Mouse (Mus musculus) neural tube, embryonic 13.5 days (tissue): ENCODE results near the gene Zfr. TPM values are rescaled to one million over a fixed set of nuclear protein-coding genes. Genes with fewer than 3 reads are reported as not detected.
"Not testable (repeated sequence)": the region's sequence is repeated elsewhere in the genome, so short reads cannot be mapped to it uniquely, and the experiment has no call there.

ENCODE experiments used
- ATAC-seq: fragments of 200-750 bp; cut with Nextera tagmentation; 2 replicates; pipeline ENCODE4 v1.8.0; 2017; ENCODE audit warnings: low read depth, mild to moderate bottlenecking, moderate TSS enrichment, moderate library complexity
- H3K27ac ChIP-seq: fragments of 300-500 bp; sonication (generic); replicated peaks from 2 replicates; pipeline ENCODE4 v1.5.1; 2015; ENCODE audit warnings: moderate library complexity, mild to moderate bottlenecking, inconsistent platforms
- H3K27me3 ChIP-seq: fragments of 300-500 bp; sonication (generic); 2 replicates; pipeline ENCODE4 v1.6.1; 2015; ENCODE audit warnings: mild to moderate bottlenecking, inconsistent platforms
- H3K36me3 ChIP-seq: fragments of 300-500 bp; sonication (generic); 2 replicates; pipeline ENCODE4 v1.6.1; 2015; ENCODE audit warnings: mild to moderate bottlenecking, inconsistent platforms
- H3K4me1 ChIP-seq: fragments of 300-500 bp; sonication (generic); replicated peaks from 2 replicates; pipeline ENCODE4 v1.6.1; 2015; ENCODE audit warnings: inconsistent platforms
- H3K4me2 ChIP-seq: fragments of 300-500 bp; sonication (generic); 2 replicates; pipeline ENCODE4 v1.6.1; 2015; ENCODE audit warnings: inconsistent platforms, mild to moderate bottlenecking, moderate library complexity
- H3K4me3 ChIP-seq: fragments of 300-500 bp; sonication (generic); 2 replicates; pipeline ENCODE4 v1.5.1; 2015; ENCODE audit warnings: mild to moderate bottlenecking, inconsistent platforms
- H3K9ac ChIP-seq: fragments of 300-500 bp; sonication (generic); 2 replicates; pipeline ENCODE4 v1.6.1; 2015; ENCODE audit warnings: moderate library complexity, mild to moderate bottlenecking, inconsistent platforms
- H3K9me3 ChIP-seq: fragments of 300-500 bp; sonication (generic); 2 replicates; pipeline ENCODE4 v1.6.1; 2016; ENCODE audit warnings: inconsistent platforms
- WGBS: fragments of 180-500 bp; shearing (Covaris S2); methylation state at CpG from one replicate; pipeline ENCODE4 v1.1.7; 2015; 5-methylcytosine and 5-hydroxymethylcytosine counted together
- polyA plus RNA-seq: library from polyadenylated mRNA; unstranded; fragments of >200 nt; fragmentation: Nextera tagmentation; extraction: Ambion mirVana; gene quantifications from 2 replicates; pipeline ENCODE4 v1.2.1, GENCODE M21; 2015

The Zfr gene
- polyA plus RNA-seq, 1 experiment from 2014 or later: 129 TPM

DNA sequence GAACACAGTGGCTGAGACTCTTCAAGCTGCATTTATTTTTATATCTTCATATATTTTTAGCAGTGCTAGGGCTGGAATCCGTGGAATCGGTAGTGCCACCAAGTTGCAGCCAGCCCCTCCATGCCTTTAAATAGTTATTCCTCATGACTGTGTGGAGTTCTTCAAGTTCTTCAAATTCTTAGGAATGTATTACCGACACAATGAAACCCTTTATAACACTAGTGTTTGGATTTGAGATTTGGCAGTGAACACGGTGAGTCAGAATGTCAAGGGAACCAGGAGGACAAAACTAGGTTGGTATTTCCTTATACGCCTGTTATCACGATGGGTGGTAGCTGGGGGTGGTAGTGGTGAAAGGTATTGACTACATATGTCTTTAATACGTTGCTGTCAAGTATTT lies 6.4 kb upstream of the Zfr start:
- Histone ChIP-seq H3K4me3 (no peak overlapping the region), H3K9ac (no peak overlapping the region), H3K4me2 (no peak overlapping the region), H3K9me3 (no peaks in the 10 kb centered on the region), H3K4me1 (no peaks in the 10 kb centered on the region), H3K27ac (no peak overlapping the region), H3K27me3 (no peaks in the 10 kb centered on the region), H3K36me3 (no peaks in the 10 kb centered on the region)
- 74% methylated on average over 7 of the region's 7 CpGs for whole genome bisulfite sequencing
- ATAC-seq: no peak

DNA sequence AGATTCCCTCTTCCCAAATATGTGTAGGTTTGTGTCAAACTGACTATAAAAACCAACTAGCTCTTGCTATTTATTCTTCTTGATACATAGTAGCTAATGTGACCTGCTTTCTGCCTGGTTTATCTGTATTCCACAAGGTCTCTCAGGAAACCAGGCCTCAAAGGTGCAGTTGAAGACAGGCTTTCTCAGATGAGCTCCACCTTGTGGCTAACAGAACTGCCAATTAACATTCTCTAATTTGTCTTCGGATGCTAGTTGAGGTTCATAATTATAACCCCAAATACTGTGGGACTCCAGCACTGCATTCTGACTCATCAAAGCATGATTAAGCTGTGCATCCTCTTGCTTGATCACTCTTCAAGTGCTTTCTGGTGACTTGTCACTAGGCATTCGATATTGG lies 4.2 kb upstream of the Zfr start:
- no peak overlapping the region for H3K27ac ChIP-seq
- no peak for ATAC-seq
- no peaks in the 10 kb centered on the region for H3K27me3 ChIP-seq
- H3K9ac ChIP-seq: no peak overlapping the region
- 79% methylated on average over 2 of the region's 2 CpGs for WGBS
- H3K4me2 ChIP-seq: no peak overlapping the region
- H3K4me1 ChIP-seq: peaks cover 5% of the 10 kb centered on the region
- no peaks in the 10 kb centered on the region for H3K36me3 ChIP-seq
- no peak overlapping the region for H3K4me3 ChIP-seq
- no peaks in the 10 kb centered on the region for H3K9me3 ChIP-seq

- H3K4me2 ChIP-seq: no peak overlapping the region
- WGBS: 71% methylated on average over 6 of the region's 6 CpGs
- no peaks in the 10 kb centered on the region for H3K36me3 ChIP-seq
- no peaks in the 10 kb centered on the region for H3K9me3 ChIP-seq
- no peak overlapping the region for H3K4me3 ChIP-seq
- H3K27me3 ChIP-seq: no peaks in the 10 kb centered on the region
- no peak for ATAC-seq
- peaks cover 10% of the 10 kb centered on the region for H3K4me1 ChIP-seq
- no peak overlapping the region for H3K27ac ChIP-seq
- no peak overlapping the region for H3K9ac ChIP-seq
Measured at GRCm38 (mm10) chr15:12114546-12114945, 3.1 kb upstream of the Zfr start.

GRCm38 (mm10) chr15:12115722-12116230 lies 1.9 kb upstream of the Zfr start:
- Histone ChIP-seq H3K27ac (no peak overlapping the region), H3K27me3 (no peaks in the 10 kb centered on the region), H3K9me3 (no peaks in the 10 kb centered on the region), H3K4me1 (peaks cover 16% of the 10 kb centered on the region), H3K9ac (no peak overlapping the region), H3K4me3 (no peak overlapping the region), H3K36me3 (no peaks in the 10 kb centered on the region), H3K4me2 (no peak overlapping the region)
- ATAC-seq: no peak
- WGBS: 22% methylated on average over 6 of the region's 6 CpGs

DNA sequence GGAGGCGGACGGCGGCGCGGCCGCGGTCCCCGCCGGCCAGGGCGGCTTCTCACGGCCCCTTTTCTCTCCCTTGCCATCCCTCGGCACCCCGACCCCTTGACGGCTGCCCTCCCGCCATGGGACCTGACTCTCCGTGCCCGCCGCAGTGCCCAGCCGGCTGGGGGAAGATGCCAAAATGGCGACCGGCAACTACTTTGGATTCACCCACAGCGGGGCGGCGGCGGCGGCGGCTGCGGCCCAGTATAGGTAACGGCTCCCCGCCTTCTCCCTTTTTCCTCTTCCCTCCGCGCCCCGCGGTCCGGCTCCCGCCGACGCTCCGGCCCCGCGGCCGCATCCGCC lies 431 bp downstream of the Zfr start:
- Histone ChIP-seq H3K4me3 (peak overlapping the region; percentile 96), H3K27ac (peak overlapping the region; percentile 94), H3K4me2 (peak overlapping the region; percentile 83), H3K9ac (peak overlapping the region; percentile 99), H3K36me3 (no peaks in the 10 kb centered on the region), H3K9me3 (no peaks in the 10 kb centered on the region), H3K27me3 (no peaks in the 10 kb centered on the region), H3K4me1 (peaks cover 26% of the 10 kb centered on the region)
- WGBS: under 1% methylated on average over 22 of the region's 43 CpGs
- peak; percentile 54; the same call in 1 of the 2 replicates for ATAC-seq

DNA sequence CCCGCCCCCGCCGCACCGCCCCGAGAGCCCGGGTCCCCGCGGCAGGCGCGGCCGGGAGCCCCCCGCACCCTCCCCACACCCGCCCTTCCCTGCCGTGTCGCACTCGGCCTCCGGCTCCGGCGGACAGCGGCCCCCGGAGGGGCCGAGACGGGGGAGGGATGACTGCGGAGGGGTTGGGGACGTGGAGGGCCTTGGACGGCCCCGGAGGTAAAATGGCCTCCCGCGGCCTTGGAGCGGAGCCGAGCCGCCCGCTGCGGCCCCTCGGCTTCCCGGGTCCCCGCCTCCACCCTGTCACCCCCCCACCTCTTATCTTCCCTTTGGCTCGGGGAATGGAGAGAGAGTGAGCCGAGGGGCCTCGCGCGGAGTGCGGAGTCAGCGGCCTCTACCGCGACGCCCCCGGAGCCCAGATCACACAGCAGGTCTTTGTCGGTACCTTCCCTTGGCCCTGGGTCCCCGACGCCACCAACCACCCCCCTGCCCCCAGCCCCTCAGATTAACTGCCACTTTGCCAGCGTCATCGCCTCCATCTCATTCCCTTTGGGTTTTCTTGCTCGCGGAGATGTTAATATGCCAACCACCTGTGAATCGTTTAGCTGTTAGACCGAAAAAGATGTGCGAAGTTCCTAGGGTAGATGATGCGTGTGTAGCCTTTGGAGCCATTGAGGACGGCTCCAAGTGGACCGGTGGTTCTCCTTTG lies 949 bp downstream of the Zfr start:
- Histone ChIP-seq H3K27me3 (no peaks in the 10 kb centered on the region), H3K4me3 (peak overlapping the region; percentile 96), H3K9ac (peak overlapping the region; percentile 99), H3K4me2 (peak overlapping the region; percentile 83), H3K9me3 (no peaks in the 10 kb centered on the region), H3K36me3 (no peaks in the 10 kb centered on the region), H3K4me1 (peaks cover 26% of the 10 kb centered on the region), H3K27ac (peak overlapping the region; percentile 94)
- peak; percentile 56 for ATAC-seq
- 2% methylated on average over 50 of the region's 61 CpGs for WGBS

DNA sequence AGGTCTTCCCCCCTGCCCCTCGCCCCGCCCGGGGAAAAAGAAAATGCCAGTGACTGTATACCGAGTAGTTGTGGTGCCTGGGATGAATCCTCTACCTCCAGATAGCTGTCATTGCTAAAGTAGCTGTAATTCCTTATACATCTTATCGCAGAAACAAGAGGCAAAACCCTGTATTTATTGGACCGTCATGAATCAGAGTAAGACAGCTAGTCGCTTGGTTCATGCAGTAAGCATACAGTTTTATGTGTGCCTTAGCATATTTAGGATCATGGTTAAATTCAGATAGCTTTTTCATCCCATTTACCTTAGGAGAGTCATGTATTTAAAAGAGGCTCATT lies 1.5 kb downstream of the Zfr start:
- H3K4me1 ChIP-seq: peaks cover 26% of the 10 kb centered on the region
- H3K9ac ChIP-seq: peak overlapping the region; percentile 99
- ATAC-seq: no peak
- no peaks in the 10 kb centered on the region for H3K27me3 ChIP-seq
- 7% methylated on average over 7 of the region's 7 CpGs for WGBS
- no peaks in the 10 kb centered on the region for H3K9me3 ChIP-seq
- peak overlapping the region; percentile 96 for H3K4me3 ChIP-seq
- H3K27ac ChIP-seq: peak overlapping the region; percentile 94
- H3K4me2 ChIP-seq: peak overlapping the region; percentile 83
- no peaks in the 10 kb centered on the region for H3K36me3 ChIP-seq

DNA sequence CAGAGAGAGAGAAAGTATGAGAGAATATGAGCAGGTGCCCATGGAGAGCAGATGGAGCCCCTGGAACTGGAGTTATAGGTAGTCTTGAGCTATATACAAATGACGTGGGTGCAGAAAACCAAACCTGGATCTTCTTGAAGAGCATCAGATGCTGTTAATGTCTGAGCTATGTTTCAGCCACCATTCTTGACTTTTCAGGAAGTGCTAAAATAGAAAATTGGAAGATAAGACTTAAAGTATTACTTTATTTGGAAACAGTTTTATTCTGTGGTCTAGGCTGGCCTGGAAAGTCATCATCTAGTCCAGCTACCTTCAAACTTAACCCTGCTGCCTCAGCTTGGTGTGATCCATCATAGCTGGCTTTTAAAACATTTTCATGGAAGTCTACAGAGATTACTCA lies 7.3 kb downstream of the Zfr start:
- Histone ChIP-seq H3K27ac (no peak overlapping the region), H3K27me3 (no peaks in the 10 kb centered on the region), H3K4me2 (no peak overlapping the region), H3K4me3 (no peak overlapping the region), H3K4me1 (peaks cover 14% of the 10 kb centered on the region), H3K36me3 (peaks cover 9% of the 10 kb centered on the region; the same call in 1 of the 2 replicates), H3K9me3 (no peaks in the 10 kb centered on the region), H3K9ac (no peak overlapping the region)
- WGBS: 89% methylated on average over 1 of the region's 1 CpGs
- no peak for ATAC-seq

DNA sequence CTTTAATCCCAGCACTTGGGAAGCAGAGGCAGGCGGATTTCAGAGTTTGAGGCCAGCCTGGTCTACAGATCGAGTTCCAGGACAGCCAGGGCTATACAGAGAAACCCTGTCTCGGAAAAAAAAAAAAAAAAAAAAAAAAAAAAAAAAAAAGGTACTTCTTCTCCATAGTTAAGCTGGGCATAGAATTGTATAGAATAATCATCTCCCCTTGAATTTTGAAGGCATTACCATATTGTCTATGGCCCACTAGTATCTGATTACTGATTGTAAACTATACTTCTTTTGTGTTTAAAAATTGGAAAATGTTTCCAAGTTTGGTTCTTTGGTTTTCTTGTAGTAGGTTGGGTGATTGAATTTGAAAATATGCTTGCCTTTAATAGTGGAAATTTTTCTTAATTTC lies 13.2 kb downstream of the Zfr start:
- WGBS: 82% methylated on average over 3 of the region's 3 CpGs

DNA sequence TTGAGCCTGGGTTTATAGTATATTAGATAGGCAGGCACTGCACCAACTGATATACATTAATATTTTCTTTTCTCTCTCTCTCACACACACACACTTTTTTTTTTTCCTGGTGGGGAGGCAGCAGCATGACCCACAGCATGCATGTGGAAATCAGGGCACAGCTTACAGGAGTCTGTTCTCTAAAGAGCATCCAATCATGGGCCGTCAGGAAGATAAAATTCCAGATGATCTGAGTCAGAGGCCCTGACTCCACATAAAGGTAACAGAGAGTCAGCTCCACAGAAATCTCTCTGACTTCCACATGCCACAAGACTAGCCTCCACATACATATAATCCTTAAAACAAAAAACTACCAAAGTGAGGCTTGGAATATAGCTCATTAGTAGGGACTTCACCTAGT lies 16.9 kb downstream of the Zfr start:
- WGBS: 71% methylated on average over 1 of the region's 1 CpGs
- no peaks in the 10 kb centered on the region for H3K27me3 ChIP-seq
- H3K4me1 ChIP-seq: 0 out of 2 replicates have a peak, but pooled peaks cover 5% of the 10 kb centered on the region
- H3K36me3 ChIP-seq: peaks cover 15% of the 10 kb centered on the region
- H3K9me3 ChIP-seq: no peaks in the 10 kb centered on the region
- ATAC-seq: no peak
- H3K27ac ChIP-seq: no peak overlapping the region
- no peak overlapping the region for H3K9ac ChIP-seq
- H3K4me3 ChIP-seq: no peak overlapping the region
- no peak overlapping the region for H3K4me2 ChIP-seq

More for the DNA sequence above, 13.2 kb downstream of the Zfr start:
- H3K9ac ChIP-seq, H3K36me3 ChIP-seq, H3K4me2 ChIP-seq, H3K27ac ChIP-seq, H3K27me3 ChIP-seq, H3K4me1 ChIP-seq, H3K4me3 ChIP-seq, ATAC-seq, H3K9me3 ChIP-seq: not testable (repeated sequence)

DNA sequence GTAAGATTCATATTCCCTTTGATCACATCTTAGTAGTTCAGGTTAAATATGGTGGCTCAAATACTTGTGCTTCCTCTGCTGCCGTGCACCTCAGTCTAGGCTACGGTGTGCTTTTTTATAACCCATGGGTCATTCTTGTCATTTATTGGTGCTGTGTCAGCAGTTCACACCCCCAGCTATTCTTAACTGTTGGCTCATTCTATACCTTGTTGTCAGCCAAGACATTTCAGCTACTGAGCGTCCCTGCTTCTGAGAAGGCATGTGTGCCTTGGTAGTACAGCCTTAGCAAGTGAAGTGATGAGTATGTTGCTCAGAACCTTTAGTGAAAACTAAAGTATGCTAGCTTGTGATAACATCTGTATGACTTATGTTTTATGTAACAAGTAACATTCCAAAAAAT lies 17.7 kb downstream of the Zfr start:
- peaks cover 17% of the 10 kb centered on the region for H3K36me3 ChIP-seq
- no peaks in the 10 kb centered on the region for H3K27me3 ChIP-seq
- WGBS: 14% methylated on average over 3 of the region's 3 CpGs
- H3K4me3 ChIP-seq: no peak overlapping the region
- H3K9ac ChIP-seq: no peak overlapping the region
- no peak overlapping the region for H3K4me2 ChIP-seq
- no peaks in the 10 kb centered on the region for H3K9me3 ChIP-seq
- ATAC-seq: no peak
- no peak overlapping the region for H3K27ac ChIP-seq
- H3K4me1 ChIP-seq: 0 out of 2 replicates have a peak, but pooled peaks cover 5% of the 10 kb centered on the region

GRCm38 (mm10) chr15:12136371-12136770 lies 18.7 kb downstream of the Zfr start:
- 83% methylated on average over 6 of the region's 6 CpGs for WGBS
- no peaks in the 10 kb centered on the region for H3K27me3 ChIP-seq
- no peak overlapping the region for H3K27ac ChIP-seq
- H3K9me3 ChIP-seq: no peaks in the 10 kb centered on the region
- H3K9ac ChIP-seq: no peak overlapping the region
- peaks cover 24% of the 10 kb centered on the region for H3K36me3 ChIP-seq
- H3K4me1 ChIP-seq: 0 out of 2 replicates have a peak, but pooled peaks cover 5% of the 10 kb centered on the region
- no peak overlapping the region for H3K4me2 ChIP-seq
- no peak overlapping the region for H3K4me3 ChIP-seq
- ATAC-seq: no peak
